8 mouse cellular contexts compared by ENCODE assay signal in the genomic region with DNA sequence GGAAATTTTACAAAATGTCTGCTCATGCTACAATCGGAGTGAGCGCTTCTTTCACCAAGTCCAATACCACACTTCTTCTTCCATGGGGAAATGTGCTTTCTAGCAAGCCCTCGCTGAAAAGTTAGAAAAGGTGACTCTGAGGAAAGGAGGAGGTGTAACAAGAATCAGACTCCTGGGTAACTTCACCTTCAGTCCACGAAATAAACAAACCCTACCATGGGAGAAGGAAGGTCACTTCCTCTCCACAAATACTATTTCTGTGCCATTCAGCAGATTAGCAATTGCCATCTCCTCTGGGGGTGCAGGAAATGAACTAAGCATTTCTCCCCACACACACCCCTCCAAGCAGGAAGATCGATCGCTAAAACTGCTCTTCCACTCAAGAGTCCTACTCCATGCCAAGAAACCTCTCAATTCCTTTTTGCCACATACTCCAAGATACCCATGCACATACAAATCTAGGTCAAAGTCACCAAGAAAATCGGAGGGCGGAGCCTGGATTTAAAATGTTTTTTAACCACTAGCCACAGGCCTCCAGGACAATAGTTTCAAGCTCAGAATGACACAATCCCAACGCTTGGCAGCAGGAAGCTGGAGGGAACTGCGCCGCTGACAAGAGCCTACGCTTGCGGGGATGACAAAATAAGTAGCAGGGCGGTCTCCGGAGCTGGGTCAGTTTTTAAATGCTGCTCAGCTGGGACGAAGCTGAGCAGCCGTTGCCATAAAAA. TPM values are rescaled to one million over a fixed set of nuclear protein-coding genes. Genes with fewer than 3 reads are reported as not detected.
DNase-seq lines count a peak whose midpoint lies in the region; ATAC-seq and TF ChIP-seq lines count a peak whose summit lies in the region.

No protein-coding gene starts in this region.

- intact Hi-C loops in gastrocnemius, adult 2 months (cut with DNase I): no loop called here
- intact Hi-C loops in left cerebral cortex, postnatal 14 days (cut with DNase I): no loop called here

- H3K4me1 ChIP-seq in forebrain, embryonic 14.5 days (ENCODE audit: control insufficient read depth, insufficient read depth, low read length): peaks cover 19% of the 10 kb centered on the region
- H3K4me1 ChIP-seq in midbrain, embryonic 10.5 days: peaks cover 39% of the 10 kb centered on the region

- ATAC-seq in forebrain, embryonic 14.5 days: no peak

- peak overlapping the region; percentile 80 for H3K4me2 ChIP-seq in forebrain, embryonic 14.5 days (ENCODE audit: low read length)

- 10% methylated on average over 17 of the region's 17 CpGs for WGBS in forebrain, embryonic 14.5 days
- WGBS in midbrain, embryonic 10.5 days: 12% methylated on average over 17 of the region's 17 CpGs

- peak overlapping the region; percentile 96 for H3K4me3 ChIP-seq in gastrocnemius, adult 2 months
- peak overlapping the region; percentile 81 for H3K4me3 ChIP-seq in forebrain, embryonic 14.5 days (ENCODE audit: low read depth, low read length)
- H3K4me3 ChIP-seq in midbrain, embryonic 10.5 days: peak overlapping the region; percentile 90

- peak overlapping the region; percentile 79 for H3K27ac ChIP-seq in gastrocnemius, adult 2 months
- peak overlapping the region; percentile 74; the same call in 1 of the 2 replicates for H3K27ac ChIP-seq in forebrain, embryonic 14.5 days (ENCODE audit: low read depth, low read length)
- H3K27ac ChIP-seq in midbrain, embryonic 10.5 days (replicated peaks): peak overlapping the region; percentile 96

- no peaks in the 10 kb centered on the region for H3K9me3 ChIP-seq in forebrain, embryonic 14.5 days (replicated peaks; ENCODE audit: control insufficient read depth, low read length)
- H3K9me3 ChIP-seq in midbrain, embryonic 10.5 days (replicated peaks): no peaks in the 10 kb centered on the region; the same call in 1 of the 2 replicates

- H3K9ac ChIP-seq in forebrain, embryonic 14.5 days (ENCODE audit: low read length): peak overlapping the region; percentile 81

- peaks cover 22% of the 10 kb centered on the region for H3K36me3 ChIP-seq in forebrain, embryonic 14.5 days (ENCODE audit: control insufficient read depth, insufficient read depth, low read length)
- peaks cover 40% of the 10 kb centered on the region for H3K36me3 ChIP-seq in midbrain, embryonic 10.5 days

- TF ChIP-seq CTCF in gastrocnemius, adult 2 months (IDR thresholded peaks at IDR 0.05): no peak

- no peak for DNase-seq in gastrocnemius, adult 2 months
- DNase-seq in gastrocnemius, postnatal 4 days (ENCODE audit: low spot score in 2 of 2): no peak
- peak; percentile 35 for DNase-seq in ZHBTc4 (ENCODE audit: low read depth, low spot score)
- DNase-seq in forebrain, embryonic 14.5 days (ENCODE audit: low spot score): peak; percentile 19
- peak; percentile 29 for DNase-seq in kidney, postnatal 10 days
- no peak for DNase-seq in midbrain, embryonic 10.5 days (ENCODE audit: low spot score)
- no peak for DNase-seq in frontal cortex, postnatal 25 days (ENCODE audit: low spot score in 2 of 2)
- no peak for DNase-seq in left cerebral cortex, postnatal 14 days (ENCODE audit: low spot score in 2 of 2)

- no peaks in the 10 kb centered on the region for H3K27me3 ChIP-seq in forebrain, embryonic 14.5 days (replicated peaks; ENCODE audit: control insufficient read depth, insufficient read depth, low read length)
- H3K27me3 ChIP-seq in midbrain, embryonic 10.5 days (ENCODE audit: low read depth, poor library complexity, severe bottlenecking): no peaks in the 10 kb centered on the region

RNA-seq across cellular contexts. Expression of a gene that starts 0.8 kb away (rescaled TPM):
- total RNA-seq in gastrocnemius, adult 2 months (2021): 1 to 10 TPM; 2.1 to 2.7 TPM
- total RNA-seq in gastrocnemius, postnatal 4 days (2021): 10 to 100 TPM; 39.3 TPM
- polyA plus RNA-seq in forebrain, embryonic 14.5 days (2014; fragmentation: Nextera tagmentation; extraction: Ambion mirVana): 39.8 and 41.0 TPM in 2 replicates
- polyA plus RNA-seq in midbrain, embryonic 10.5 days (2016; fragmentation: Nextera tagmentation; extraction: Ambion mirVana): 142 and 150 TPM in 2 replicates
- 10 to 100 TPM; 17.9 to 19.5 TPM for total RNA-seq in left cerebral cortex, postnatal 14 days (2021)

RNA-seq across cellular contexts. Expression of a gene that starts 51.1 kb away (rescaled TPM):
- not detected for total RNA-seq in gastrocnemius, adult 2 months (2021)
- not detected for total RNA-seq in gastrocnemius, postnatal 4 days (2021)
- polyA plus RNA-seq in forebrain, embryonic 14.5 days (2014; fragmentation: Nextera tagmentation; extraction: Ambion mirVana): not detected in 2 replicates
- 0.14 TPM in 1 of 2 replicates, not detected in the other for polyA plus RNA-seq in midbrain, embryonic 10.5 days (2016; fragmentation: Nextera tagmentation; extraction: Ambion mirVana)
- total RNA-seq in left cerebral cortex, postnatal 14 days (2021): not detected

Comparison
In these comparisons a context has a peak if more than half of its experiments do, and no peak if none do; other contexts are left out.
1. RNA of a gene that starts 0.8 kb away (total RNA-seq): 39.3 TPM in gastrocnemius, postnatal 4 days and 17.9 to 19.5 TPM in left cerebral cortex, postnatal 14 days; 2.1 to 2.7 TPM in gastrocnemius, adult 2 months; every median in the first group is over 4 times any median in the second.
2. DNase-seq: peak in ZHBTc4 (single experiment), forebrain, embryonic 14.5 days (single experiment) and kidney, postnatal 10 days (single experiment); none in gastrocnemius, adult 2 months (single experiment), gastrocnemius, postnatal 4 days (0 of 2), midbrain, embryonic 10.5 days (single experiment), frontal cortex, postnatal 25 days (0 of 2) and left cerebral cortex, postnatal 14 days (0 of 2).
3. Peak in every context shown above with its lines, with median percentiles within 50 percentile points of each other: H3K27ac ChIP-seq and H3K4me3 ChIP-seq.